Mouse (Mus musculus): ENCODE measurements around the gene Pcdh8.
A peak's percentile ranks its signal among the peaks of the same experiment; 100 is the strongest.

Gene Pcdh8

GRCm38 (mm10) chr14:79754157-79754556 lies 17.0 kb downstream of the Pcdh8 start:
- no peak for DNase-seq (ENCODE audit: low spot score)

GRCm38 (mm10) chr14:79753733-79754132 lies 17.4 kb downstream of the Pcdh8 start:
- no peak for DNase-seq (ENCODE audit: low spot score)

GRCm38 (mm10) chr14:79740515-79740914 lies 30.6 kb downstream of the Pcdh8 start:
- DNase-seq (ENCODE audit: low spot score) = no peak

GRCm38 (mm10) chr14:79738441-79738840 lies 32.7 kb downstream of the Pcdh8 start:
- no peak for DNase-seq (ENCODE audit: low spot score)

GRCm38 (mm10) chr14:79737642-79738379 lies 33.3 kb downstream of the Pcdh8 start:
- peak; percentile 28 for DNase-seq (ENCODE audit: low spot score)

GRCm38 (mm10) chr14:79736781-79737180 lies 34.3 kb downstream of the Pcdh8 start:
- DNase-seq (ENCODE audit: low spot score) = no peak

- no peak for DNase-seq (ENCODE audit: low spot score)
Measured at GRCm38 (mm10) chr14:79733501-79733900, 37.6 kb downstream of the Pcdh8 start.

- DNase-seq (ENCODE audit: low spot score) = no peak
Measured at GRCm38 (mm10) chr14:79728811-79729210, 42.3 kb downstream of the Pcdh8 start.

GRCm38 (mm10) chr14:79724002-79724681 lies 47.0 kb downstream of the Pcdh8 start:
- DNase-seq (ENCODE audit: low spot score) = no peak

- DNase-seq (ENCODE audit: low spot score) = no peak
Measured at GRCm38 (mm10) chr14:79722228-79722627, 48.9 kb downstream of the Pcdh8 start.

Measured in ovary, postnatal 14 days (tissue).